Mouse (Mus musculus) T-helper 17 cell (primary cell): Measurements from ENCODE around the gene Prr12.

Experiments
- in situ Hi-C, 2 experiments: fragments of 300-600 bp; cut with MboI, MseI; formaldehyde crosslinking; loops; 1 replicate in 1 of 2; 2 replicates in 1 of 2; pipeline ENCODE4 v1.15.1; 2025; ENCODE audit warnings: high pct_unique_total_duplicates in 2 of 2

Gene Prr12

DNA sequence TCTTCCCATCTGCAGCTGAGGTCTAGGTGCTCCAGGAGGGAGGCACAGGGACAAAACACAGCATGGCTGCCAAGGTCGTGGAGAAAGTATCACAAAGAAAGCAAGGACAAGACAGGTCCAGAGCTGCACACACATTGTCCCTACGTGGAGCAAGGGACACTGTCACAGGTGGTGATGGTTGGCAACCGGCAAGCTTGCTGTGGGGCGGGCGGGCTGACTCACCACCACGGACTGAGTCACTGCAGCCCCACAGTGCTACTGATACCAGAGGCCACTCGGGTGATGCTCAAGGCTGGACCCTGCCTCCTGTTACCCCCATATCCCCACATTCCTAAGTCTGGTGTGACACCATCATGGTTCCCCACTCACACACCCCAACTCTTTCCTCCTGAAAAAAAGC is 50.2 kb downstream of the Prr12 start:
- in situ Hi-C loops = loop anchor here (25.0 kb wide), 1 partner anchor 1835 kb away; the partner anchor contains the start of gene Ldha (in 2 of the 2)

DNA sequence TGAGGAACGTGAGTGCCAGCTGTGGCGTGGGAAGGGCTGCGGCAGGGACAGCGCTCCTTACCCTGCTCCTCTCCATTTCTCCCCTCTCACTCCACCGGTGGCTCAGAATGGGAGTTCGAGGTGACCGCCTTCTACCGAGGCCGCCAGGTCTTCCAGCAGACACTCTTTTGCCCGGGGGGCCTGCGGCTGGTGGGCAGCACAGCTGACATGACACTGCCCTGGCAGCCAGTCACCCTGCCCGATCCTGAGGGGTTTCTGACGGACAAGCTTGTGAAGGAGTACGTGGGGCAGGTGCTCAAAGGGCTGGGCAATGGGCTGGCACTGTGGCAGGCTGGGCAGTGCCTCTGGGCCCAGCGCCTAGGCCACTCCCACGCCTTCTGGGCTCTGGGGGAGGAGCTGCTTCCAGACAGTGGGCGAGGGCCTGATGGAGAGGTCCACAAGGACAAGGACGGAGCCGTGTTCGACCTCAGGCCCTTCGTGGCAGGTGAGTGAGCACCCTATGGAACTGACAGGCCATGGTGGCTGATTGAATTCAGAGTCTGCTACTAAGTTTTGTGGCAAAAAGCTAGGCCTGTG is 52.1 kb downstream of the Prr12 start:
- in situ Hi-C loops = loop anchor here (25.0 kb wide), 1 partner anchor 1837 kb away; the partner anchor contains the start of gene Ldha (in 2 of the 2)

DNA sequence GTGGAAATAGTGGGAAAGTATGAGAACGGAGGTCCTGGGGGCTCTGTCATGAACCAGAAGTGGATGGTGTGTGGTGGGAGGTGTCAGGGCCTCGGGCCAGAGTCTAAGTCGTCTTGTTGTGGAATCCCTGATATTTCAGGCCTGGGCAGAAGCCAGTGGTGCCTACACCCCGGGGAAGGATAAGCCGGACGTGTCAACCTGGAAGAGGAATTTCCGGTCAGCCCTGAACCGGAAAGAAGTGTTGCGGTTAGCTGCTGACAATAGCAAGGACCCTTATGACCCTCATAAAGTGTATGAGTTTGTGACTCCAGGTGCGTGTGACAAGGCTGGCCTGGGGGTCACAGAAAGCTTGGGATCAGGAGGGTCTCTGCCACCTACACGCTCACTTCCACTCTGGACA is 52.9 kb downstream of the Prr12 start:
- in situ Hi-C loops = loop anchor here (25.0 kb wide), 1 partner anchor 1838 kb away; the partner anchor contains the start of gene Ldha (in 2 of the 2)

DNA sequence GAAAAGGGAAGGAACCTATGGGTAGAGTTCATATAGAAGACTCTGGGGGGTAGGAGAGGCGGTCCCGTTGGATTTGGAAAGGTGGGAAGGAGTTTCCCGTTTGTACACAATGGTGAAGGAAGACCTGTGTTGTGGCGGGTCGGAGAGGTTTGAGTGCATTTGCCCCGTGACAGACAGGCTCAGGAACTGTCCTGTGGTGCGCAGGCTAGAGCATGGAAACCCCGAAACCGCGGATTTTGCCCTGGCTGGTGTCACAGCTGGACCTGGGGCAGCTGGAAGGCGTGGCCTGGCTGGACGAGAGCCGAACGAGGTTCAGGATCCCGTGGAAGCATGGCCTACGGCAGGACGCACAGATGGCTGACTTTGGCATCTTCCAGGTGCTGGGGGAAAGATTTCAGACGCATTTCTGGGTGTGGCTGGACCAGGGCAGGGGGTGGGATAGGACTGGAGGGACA is 54.2 kb downstream of the Prr12 start, which contains the start of gene Bcl2l12:
Bcl2l12 (minus strand) TSS at position 212 of the 455 bp plus-strand sequence.
- in situ Hi-C loops = no loop called here

DNA sequence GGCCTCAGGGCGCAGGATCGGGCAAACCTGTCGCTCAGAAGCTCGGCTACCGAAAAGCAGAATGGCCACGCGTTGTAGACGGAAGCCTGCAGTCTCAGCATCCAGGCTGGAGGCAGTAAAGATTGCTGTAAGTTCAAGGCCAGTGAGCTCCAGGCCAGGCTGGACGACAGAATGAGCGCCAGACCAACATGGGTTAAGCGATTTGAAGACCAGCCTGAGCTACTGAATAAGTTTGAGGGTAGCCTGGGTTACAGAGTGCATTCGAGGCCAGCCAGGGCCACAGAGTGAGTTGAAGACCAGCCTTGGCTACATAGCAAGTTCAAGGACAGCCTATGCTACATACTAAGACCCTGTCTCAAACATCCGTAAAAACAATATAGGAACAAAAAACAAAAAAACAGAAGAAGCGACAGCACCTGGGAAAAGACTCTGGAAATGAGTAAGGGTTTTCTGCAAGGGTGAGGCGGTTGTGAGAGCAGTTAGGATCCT is 54.7 kb downstream of the Prr12 start:
- in situ Hi-C loops = no loop called here

DNA sequence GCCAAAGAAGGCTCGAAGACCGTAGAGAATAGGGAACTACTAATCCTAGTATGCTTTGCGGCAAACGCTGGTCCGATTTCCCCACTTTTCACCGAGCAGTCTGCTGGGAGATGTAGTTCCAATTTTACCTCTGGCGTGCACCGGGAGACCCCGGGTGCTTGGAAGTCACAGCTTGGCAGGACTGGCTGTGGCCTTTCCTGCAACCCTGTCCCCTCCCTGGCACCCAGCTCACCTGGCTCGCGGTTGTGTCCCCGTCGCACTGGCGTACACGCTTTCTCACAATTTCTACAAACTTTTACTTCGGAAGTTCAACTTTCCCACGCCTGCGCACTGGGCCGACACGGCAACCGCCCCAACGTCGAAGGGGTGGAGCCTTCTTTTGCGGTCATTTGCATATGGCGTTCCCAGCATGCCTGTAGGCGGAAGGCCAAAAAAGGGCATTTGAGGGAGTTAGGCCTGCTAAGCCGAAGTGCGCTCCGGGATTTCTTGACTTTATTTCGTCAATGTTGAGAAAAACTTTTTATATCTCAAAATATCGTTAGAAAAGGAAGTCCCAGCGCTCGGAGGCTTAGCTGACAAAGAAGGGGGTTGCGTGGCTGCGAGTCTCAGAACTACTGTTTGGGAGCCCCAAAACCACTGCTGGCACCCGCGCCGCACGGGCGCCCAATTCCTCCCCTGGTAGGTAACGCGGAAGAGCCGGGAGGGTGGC is 55.3 kb downstream of the Prr12 start, which contains the start of gene Irf3:
Irf3 (plus strand) TSS at position 418 of the 709 bp plus-strand sequence.
- in situ Hi-C loops = no loop called here

DNA sequence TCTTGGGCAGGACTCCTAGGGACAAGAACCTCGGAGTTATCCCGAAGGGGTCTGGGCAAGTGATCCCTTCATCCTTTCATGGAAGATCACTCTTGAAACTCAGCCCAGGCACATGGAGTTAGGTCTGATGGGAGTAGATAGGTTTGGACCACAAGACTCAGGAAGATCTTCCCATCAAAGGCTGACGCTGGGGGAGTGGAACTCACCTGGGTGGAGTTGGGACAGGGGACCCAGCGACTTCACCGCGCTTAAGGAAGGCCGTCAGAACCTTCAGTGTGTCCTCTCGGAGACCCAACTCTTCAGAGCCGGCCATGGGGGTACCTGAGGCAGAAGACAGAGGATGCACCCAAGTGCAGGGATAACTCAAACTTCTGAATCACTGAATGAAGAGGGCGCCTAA is 56.0 kb downstream of the Prr12 start:
- in situ Hi-C loops = no loop called here

DNA sequence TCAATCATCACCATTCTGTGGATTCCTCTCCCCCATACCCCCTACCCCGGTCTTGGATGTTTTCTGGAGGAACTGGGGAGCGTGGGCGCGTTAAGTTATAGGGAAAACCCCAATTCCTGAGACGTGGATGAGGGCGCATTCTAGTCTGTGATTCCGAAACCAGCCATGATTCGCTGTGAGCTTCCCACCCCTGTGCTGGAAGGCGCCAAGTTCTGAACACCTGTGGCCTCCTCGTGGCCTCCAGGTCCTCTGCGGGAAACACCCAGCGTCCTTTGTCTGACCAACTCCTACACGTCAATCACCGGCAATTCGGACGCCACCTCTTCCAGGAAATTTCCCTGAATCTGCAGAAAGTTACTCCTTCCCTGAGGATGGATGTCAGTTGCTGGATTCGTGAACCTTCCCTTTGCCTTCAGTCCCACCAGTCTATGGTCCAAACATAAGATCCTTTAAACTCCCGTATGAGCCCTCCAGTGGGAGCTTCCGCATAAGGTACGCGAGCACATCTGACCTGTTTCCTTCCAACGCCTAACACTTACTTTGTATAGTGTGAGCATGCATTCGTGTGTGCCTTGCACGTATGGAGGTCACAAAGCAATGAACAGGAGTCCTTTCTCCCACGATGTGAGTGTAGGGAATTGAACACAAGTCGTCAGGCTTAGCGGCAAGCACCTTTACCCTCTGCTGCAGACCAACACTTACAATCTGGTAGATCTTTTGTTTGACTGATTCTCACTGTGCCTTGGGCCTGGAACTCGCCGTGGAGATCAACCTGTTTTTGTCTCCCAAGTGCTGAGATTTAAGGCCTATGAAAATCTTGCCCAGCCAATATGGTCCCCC is 65.6 kb downstream of the Prr12 start:
- in situ Hi-C loops = no loop called here

DNA sequence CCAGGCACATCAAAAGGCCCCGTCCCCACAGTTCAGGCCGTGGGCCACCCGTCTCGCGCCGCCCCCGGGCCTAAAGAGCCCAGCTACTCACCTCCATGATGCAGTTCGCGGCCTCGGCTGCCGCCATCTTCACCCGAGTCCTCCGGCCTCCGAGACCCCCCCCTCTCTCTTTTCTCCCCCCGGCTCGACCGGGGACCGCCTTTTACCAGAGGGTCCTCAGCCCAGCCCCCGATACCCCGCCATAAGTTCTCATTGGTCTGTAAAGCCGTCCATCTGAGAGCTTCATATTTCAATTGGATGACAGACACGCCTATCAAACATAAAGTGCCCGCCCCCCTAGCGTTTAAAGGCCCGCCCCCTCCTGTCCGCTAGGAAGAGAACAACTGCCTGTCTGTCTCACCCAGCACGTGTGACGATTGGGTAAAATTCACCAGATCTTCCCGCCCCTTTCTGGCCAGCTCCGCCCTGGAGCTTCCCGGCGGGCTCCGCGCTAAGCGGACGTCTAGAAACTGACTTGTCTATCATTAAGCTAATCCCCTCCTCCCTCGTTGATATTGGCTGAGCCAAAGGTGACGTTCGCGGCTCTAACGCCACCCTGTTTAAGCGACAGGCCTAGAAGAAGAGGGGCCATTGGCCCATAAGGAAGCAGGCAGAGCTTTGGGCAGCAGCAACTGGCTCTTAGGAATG is 66.3 kb downstream of the Prr12 start, which contains the start of gene Prmt1:
Prmt1 (minus strand) TSS at position 377 of the 687 bp plus-strand sequence.
- in situ Hi-C loops = no loop called here

DNA sequence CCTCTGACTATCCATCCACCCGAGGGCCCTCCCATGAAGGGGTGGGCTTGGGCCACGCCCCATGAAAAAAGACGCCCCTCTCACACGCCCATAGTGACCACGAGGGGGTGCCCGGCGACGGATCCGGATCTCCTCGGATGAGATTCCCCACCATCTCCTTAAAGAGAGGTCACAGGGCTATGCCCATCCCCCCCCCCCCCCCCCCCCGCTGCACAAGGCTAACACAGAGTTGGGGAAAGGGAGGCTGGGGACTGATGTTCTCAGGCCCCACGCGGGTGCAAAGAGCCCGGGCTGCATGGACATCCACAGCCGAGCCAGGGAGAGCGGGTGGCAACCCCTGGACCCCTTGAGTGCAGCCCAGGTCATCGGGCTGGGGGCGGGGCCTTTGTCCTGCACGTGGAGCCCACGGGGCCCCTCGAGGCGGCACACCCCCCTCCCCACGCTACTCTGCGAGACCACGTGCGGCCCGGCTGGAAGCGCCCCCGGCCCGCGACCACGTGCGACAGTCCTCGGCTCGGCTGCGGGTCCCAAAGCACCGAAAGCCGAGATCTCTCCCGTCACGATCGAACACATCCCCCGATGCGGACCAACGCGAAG is 67.0 kb downstream of the Prr12 start:
- in situ Hi-C loops = no loop called here

DNA sequence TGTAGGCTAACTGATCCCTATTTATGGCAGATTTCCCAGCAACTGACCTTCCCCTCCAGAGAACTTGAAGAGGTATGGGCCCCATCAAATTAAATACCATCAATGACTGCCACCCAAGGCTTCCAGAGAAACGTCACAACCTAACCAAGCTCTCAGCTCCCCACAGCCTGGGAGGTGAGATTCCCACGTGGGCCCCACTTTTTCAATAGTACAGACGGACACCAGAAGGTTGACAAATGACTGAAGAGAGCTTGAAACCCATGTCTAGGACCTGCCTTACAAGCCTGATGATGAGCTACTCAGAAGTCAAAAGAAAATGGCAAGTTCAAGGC is 67.9 kb downstream of the Prr12 start:
- in situ Hi-C loops = no loop called here

DNA sequence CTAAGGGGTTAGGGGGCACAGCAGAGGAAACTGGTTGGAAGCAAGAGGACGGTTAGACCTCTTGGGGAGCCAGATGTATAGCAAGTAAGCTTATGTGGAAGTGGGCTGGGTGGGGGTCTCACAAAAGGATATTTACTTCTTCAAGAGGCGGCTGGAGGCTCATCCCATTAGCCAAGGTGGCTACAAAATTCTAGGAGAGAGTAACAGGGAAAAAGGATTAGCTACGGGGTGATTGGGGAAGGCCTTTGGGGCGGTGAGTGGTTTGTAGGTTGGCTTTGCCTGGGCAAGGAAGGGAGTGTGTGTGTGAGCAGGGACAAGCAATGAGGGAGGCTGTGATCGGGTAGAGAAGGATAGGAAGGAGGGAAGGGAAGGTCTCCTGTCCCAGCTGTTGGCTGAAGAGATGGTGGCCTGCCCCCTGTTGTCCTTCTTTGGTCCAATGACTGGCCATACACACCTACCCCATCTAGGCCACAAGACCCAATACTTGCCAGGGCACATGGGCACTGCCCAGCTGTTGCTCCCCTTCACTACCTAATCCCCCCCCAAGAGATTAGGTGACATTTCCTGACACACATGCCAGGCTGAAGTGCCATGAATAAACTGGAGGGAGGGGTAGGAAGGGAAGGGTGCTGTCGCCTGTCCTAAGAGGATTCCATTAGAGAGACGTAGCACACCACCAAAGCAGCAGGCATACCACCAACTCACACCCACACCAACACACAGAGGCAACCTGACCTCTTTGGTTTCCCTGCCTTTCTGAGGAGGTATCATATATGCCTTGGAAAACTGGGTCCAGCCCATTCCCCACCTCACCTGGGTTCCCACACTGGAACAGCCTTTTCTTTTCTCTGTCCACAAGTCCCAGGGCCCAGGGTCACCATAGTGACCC is 68.5 kb downstream of the Prr12 start:
- in situ Hi-C loops = no loop called here

DNA sequence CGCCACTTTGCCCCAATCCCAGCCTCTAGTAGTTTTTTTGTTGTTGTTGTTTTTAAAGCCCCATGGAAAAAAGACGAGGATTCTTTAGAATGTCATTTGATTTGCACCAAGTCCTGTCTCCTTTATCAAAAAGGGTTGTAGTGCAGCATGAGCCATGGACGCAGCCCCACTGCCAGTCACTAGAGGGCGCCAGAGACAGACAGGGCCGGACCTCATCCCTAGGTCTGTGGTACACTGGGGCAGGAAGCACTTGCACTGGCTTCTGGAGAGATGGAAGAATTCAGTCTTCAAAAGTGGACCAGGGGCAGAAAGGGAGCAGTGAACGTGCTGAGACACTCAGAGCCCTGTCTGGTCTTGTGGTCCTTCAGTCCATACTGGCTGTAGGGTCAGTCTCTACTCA is 69.6 kb downstream of the Prr12 start:
- in situ Hi-C loops = no loop called here

DNA sequence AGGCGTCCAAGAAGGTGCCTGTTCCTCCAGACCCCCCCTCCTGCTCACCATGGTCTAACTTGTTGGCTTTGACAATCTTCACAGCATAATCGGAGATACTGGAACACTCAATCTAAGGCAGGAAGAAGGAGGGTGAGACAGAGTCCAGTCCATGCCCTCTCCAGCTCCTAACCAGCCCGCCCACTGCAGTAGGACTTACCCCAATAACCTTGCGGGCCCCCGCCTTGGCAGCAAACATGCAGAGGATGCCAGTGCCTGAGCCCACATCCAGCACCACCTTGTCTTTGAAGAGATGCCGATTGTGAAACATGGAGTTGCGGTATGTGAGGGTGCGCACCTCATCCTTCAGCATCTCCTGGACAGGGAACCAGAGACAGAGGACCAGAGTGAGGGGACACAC is 71.1 kb downstream of the Prr12 start:
- in situ Hi-C loops = no loop called here

DNA sequence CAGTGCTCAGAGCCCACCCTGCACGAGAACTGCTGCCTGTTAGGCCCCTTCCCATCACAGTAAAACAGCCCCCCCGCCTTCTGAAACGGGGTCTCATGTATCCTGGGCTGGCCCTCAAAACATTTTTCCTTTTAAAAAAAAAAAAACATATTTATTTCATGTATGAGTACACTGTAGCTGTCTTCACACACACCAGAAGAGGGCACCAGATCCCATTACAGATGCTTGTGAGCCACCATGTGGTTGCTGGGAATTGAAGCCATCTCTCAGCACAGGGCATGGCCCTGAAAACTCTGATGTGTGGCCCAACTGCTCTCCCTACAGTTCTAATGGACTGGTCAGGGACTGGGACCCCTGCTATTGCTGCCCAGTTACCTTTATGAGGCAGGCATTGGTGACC is 74.4 kb downstream of the Prr12 start:
- in situ Hi-C loops = no loop called here
